Mouse (Mus musculus) brown adipose tissue, adult 24 weeks (tissue): ENCODE measurements around the gene Stra6. TPM values are rescaled to one million over a fixed set of nuclear protein-coding genes. Genes with fewer than 3 reads are reported as not detected.

Source experiments
- H3K27ac ChIP-seq: fragments of 200-500 bp; replicated peaks from 2 replicates; pipeline ENCODE4 v1.5.1; 2012; ENCODE audit warnings: low read depth, mild to moderate bottlenecking, low read length
- H3K4me1 ChIP-seq: fragments of 200-500 bp; 2 replicates; pipeline ENCODE4 v1.6.1; 2012; ENCODE audit warnings: low read length, mixed read lengths; ENCODE audit not compliant: control insufficient read depth, insufficient read depth, insufficient read length
- H3K4me3 ChIP-seq: fragments of 200-500 bp; 2 replicates; pipeline ENCODE4 v1.5.1; 2012; ENCODE audit warnings: low read depth, mild to moderate bottlenecking, low read length, moderate library complexity; ENCODE audit not compliant: insufficient read depth
- polyA plus RNA-seq: library from polyadenylated mRNA; stranded (reverse); fragments of >200 nt; gene quantifications from 2 replicates; pipeline ENCODE4 v1.2.4, GENCODE M21; 2012; ENCODE audit not compliant: missing spikeins, insufficient read depth, insufficient read length

The Stra6 gene
- polyA plus RNA-seq, 1 experiment, result not detected

DNA sequence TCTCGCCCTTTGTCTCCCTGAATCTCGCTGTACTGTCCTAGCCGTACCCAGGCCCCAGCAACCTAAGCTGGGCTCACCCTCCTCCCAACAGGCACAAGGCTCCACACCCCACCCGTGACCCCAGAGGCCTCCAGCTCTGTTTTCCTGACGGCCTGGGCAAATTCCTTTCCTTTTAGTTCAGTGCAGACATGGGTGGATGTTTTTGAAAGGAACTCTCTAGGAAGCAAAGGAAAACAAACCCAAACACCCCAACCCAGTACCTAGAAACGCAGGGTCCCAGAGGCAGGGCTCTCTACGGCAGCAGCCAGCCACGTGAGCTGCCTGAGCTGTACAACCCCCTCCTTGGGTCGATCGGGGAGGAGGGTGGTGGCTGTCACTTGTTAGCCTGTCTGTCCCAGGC is 21.2 kb upstream of the Stra6 start:
- Histone ChIP-seq H3K4me3 (no peak overlapping the region), H3K27ac (no peak overlapping the region)

DNA sequence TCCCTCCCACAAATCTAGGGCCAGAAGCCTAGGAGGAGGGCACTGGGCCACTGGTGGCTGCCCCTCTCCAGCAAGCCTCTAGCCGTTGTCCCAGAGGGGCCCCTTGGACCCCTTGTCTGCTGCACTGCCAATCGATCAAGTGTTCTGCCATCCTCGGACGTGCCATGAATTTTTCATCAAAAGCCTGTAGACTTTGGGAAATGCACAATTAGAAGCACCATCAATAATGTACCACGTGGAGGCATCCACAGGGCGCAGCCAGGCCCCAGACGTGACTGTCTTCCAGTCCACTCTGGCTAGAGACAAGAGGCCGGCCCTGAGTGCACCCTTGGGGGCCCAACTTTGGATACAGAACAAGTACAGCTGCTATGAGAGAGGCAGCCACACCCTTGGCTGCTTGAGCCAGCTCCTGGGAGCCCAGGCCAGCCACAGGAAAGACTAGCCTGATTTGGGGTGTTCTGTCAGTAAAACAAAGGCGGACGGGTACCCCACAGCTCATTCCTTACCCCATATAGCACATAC is 20.0 kb upstream of the Stra6 start:
- no peak overlapping the region for H3K27ac ChIP-seq
- no peaks in the 10 kb centered on the region for H3K4me1 ChIP-seq
- H3K4me3 ChIP-seq, result no peak overlapping the region

More for the DNA sequence above, 21.2 kb upstream of the Stra6 start:
- no peaks in the 10 kb centered on the region for H3K4me1 ChIP-seq

DNA sequence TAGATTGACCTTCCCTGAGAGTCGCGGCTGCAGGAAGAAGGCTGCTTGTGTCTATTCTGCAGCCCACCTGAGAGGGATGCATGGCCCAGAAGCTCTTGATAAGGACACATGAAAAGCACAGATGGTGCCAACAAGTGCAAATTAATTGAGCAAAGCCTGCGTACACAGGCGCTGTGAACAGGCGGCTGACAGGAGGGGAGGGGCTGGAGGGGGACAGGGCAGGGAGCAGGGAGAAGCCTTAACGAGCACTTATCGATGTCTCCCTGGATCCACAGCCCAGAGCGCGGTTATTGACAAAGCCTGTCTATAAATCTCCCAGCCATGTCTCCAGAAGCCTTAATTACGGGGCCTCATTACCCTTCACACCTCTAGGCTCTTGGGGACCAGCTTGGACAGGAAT is 18.8 kb upstream of the Stra6 start:
- Histone ChIP-seq H3K27ac (no peak overlapping the region), H3K4me3 (no peak overlapping the region), H3K4me1 (no peaks in the 10 kb centered on the region)

DNA sequence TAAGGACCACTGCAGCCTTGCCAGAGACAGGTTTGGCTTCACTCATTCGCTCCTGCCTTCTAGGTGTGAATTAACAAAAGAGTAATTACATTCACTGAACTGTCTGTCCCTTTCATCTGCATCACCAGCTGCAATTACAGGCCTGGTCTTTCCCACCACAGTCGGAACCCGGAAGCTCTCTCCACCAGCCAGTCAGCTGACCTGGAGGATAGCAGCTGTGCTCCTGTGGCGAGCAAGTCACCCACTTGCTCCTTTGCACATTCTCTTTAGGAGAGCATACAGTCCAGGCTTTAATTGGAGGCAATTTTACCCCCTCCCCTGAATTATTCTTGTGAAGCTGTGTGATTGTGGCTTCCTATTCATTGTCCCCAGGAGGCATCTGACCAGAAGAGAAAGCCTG is 17.9 kb upstream of the Stra6 start:
- no peaks in the 10 kb centered on the region for H3K4me1 ChIP-seq
- no peak overlapping the region for H3K4me3 ChIP-seq
- no peak overlapping the region for H3K27ac ChIP-seq

DNA sequence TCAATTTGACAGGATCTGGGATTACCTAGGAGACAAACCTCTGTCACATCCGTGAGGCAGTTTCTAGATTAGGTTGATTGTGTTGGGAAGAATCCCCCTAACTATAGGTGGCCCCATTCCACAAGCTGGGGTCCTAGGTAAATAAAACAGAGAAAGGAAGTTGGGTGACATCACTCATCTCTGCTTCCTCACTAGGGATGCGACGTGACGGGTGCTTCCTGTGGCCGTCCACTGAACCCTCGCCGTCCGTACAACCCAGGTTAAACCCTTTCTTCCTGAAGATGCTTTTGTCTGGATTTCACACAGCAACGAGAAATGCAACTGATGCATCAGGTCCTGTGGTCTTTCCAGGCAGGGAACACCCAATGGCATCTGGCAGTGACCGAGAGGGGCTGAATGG is 16.5 kb upstream of the Stra6 start:
- no peak overlapping the region for H3K4me3 ChIP-seq
- no peak overlapping the region for H3K27ac ChIP-seq
- no peaks in the 10 kb centered on the region for H3K4me1 ChIP-seq

DNA sequence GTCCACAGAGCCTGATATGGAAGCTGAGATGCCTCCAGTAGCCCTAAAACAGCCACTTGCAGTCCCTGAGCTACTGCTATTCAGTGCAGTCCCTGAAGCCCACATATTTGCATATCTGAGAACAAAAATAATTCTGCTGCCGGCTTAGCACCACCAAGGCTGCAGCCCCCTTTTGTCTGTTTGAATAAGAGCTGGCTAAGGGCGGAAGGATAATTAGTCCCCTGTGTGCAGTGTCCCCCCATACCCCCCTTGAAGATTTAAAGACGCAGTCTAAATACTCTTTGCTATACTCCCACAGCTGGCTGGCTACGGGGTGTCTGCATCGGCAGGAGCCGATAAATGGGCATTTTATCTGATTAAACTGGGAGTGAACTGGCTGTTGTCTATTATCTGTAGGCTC is 15.0 kb upstream of the Stra6 start:
- H3K27ac ChIP-seq, result no peak overlapping the region
- H3K4me3 ChIP-seq, result no peak overlapping the region
- no peaks in the 10 kb centered on the region for H3K4me1 ChIP-seq

DNA sequence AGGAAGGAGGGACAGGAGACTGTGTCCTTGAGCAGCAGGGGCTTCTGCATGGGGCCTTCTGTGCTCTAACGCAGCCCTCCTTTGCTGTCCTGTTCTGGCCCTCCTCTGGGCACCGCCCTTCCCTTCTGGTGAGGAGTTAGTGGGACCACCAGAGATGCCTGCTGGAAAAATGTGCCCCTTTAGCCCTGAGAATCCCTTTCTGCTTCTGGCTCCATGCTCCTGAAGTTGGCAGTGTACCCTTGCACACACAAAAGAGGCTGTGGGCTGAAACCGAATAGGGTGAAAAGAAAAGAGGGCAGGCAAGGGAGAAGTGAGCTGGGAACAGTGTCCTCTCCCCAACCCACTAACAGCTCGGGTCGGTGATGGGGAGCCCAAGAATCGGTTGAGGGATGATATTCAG is 14.4 kb upstream of the Stra6 start:
- Histone ChIP-seq H3K27ac (no peak overlapping the region), H3K4me1 (no peaks in the 10 kb centered on the region), H3K4me3 (no peak overlapping the region)

DNA sequence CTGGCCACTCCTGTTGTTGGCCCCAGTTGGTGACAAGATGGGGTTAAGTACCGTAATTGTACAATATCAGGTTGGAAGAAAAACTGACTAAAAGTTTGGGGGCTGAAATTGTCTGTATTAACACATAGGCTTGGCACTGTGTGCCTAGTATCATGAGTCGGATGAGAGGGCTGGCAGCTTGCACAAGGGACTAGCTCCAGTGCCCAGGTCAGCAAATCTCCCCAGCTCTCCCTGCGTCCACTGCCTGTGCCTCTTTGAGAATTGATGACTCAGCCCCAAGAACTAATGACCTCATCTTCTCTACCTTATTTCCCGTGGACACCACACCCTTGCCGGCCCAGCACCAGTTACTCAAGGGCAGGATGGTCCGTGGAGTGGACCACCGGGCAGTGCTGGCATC is 13.7 kb upstream of the Stra6 start:
- H3K27ac ChIP-seq, result no peak overlapping the region
- no peak overlapping the region for H3K4me3 ChIP-seq
- H3K4me1 ChIP-seq, result no peaks in the 10 kb centered on the region

DNA sequence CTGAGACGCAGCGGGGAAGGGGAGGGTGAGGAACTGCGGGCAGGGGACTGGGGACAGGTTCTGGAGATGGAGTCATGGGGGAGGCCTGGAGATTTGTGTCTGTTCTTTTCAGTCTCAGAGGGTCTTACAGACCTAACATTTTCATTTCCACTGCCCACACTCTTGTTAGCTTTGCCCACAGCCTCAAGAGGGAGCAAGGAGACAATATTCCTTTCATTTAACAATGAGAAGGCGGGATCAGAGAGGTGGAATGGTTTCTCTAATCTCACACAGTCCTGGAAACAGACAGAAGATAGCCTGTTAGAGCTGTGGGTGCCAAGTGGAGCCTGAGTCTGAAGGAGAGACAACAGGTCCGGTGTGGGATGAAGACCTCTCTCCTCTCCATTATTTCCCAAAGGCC is 11.7 kb upstream of the Stra6 start:
- Histone ChIP-seq H3K27ac (no peak overlapping the region), H3K4me1 (no peaks in the 10 kb centered on the region), H3K4me3 (no peak overlapping the region)

DNA sequence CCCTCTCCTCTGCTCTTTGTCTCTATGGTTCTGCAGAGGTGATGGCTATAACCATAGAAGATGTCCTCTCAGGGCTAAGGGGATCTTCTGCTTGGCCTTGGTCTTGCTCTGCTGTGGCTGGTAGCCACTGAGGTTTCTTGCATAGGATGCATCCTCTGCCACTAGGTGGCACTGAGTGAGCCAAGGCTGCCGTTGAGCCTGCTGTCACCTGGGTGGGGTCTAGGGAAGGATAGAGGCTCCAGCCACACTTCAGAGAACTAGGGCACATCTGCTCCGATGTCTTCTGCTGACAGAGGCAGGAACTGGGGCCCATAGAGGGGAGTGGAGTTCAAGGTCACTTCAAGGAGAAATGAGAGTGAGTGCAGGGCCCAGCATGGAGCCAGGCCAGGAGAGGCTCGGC is 10.5 kb upstream of the Stra6 start:
- Histone ChIP-seq H3K4me3 (no peak overlapping the region), H3K4me1 (no peaks in the 10 kb centered on the region), H3K27ac (no peak overlapping the region)

DNA sequence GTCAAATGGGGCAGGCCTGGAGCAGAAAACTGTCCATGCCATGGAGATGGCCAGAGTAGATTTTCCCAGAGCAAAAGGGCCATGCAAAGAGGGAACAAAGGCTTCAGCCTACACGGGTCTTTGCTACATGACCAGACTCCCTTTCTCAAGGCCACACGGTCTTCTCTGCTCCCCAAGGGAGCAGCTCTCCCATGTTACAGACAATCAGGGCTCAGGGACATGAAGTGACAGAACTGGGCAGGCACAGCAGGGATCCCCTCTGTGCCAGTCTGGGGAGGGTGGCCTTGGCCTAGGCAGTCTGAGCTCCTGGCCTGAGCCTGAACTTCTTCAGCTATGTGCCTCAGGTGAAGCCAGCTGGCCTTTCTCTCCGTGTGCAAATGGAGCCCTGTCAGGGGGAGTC is 10.0 kb upstream of the Stra6 start:
- Histone ChIP-seq H3K4me1 (no peaks in the 10 kb centered on the region), H3K4me3 (no peak overlapping the region), H3K27ac (no peak overlapping the region)

DNA sequence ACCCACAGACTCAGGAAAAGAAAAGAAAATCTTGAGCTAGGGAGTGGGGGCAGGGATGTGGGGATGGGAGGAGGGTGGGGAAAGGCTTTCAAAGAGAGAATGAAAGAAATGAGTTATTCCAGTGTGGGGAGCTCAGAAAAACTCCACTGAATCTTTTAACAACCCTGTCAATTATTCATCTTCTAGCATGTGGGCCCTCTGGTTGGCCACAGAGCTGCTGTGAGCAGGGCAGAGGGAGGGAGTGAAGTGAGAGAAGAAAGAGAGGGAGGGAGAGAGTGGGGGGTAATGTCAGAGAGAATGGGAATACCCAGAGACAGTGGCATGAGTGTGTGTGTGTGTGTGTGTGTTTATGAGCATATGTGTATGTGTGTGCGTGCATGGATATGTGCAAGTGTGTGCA is 9.6 kb upstream of the Stra6 start:
- Histone ChIP-seq H3K4me1 (no peaks in the 10 kb centered on the region), H3K27ac (no peak overlapping the region), H3K4me3 (no peak overlapping the region)

DNA sequence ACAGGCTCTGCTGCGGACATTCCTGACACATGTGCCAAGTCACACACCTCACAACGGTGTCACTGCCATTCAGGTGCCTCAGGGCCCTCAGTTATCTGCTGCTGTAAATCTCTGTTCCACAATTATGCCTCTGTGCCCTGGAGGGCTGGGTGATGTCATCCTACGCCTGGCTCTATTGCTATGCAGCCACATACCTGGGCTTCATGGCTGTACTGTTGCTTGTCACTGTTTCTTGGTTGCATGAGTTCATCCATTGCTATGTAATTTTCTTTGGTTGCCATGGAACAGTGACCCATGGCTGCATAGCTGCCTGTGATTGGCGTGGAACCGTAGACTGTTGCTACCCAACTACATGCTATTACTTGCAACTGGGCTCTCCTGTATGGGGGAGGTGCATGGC is 7.9 kb upstream of the Stra6 start:
- no peaks in the 10 kb centered on the region for H3K4me1 ChIP-seq
- H3K27ac ChIP-seq, result no peak overlapping the region
- H3K4me3 ChIP-seq, result no peak overlapping the region

DNA sequence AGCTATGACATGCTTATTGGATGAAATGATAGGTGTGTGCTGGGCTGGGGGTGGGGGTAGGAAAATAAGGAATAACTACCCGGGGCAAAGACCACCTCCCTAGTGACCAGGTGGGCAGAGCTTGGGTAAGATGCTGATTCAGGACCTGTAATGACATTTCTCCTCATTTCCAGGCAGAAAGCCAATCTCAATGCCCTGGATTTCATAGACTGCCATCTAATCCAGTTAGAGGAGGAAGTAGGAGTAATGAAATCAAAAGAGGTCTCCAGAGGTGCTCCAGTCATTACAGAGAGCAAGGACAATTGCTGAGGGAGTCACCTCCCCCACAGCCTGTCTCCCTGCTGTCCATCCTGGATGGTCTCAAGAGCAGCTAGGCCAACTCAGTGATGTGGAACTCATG is 3.7 kb upstream of the Stra6 start:
- no peak overlapping the region for H3K27ac ChIP-seq
- H3K4me3 ChIP-seq, result no peak overlapping the region
- no peaks in the 10 kb centered on the region for H3K4me1 ChIP-seq

DNA sequence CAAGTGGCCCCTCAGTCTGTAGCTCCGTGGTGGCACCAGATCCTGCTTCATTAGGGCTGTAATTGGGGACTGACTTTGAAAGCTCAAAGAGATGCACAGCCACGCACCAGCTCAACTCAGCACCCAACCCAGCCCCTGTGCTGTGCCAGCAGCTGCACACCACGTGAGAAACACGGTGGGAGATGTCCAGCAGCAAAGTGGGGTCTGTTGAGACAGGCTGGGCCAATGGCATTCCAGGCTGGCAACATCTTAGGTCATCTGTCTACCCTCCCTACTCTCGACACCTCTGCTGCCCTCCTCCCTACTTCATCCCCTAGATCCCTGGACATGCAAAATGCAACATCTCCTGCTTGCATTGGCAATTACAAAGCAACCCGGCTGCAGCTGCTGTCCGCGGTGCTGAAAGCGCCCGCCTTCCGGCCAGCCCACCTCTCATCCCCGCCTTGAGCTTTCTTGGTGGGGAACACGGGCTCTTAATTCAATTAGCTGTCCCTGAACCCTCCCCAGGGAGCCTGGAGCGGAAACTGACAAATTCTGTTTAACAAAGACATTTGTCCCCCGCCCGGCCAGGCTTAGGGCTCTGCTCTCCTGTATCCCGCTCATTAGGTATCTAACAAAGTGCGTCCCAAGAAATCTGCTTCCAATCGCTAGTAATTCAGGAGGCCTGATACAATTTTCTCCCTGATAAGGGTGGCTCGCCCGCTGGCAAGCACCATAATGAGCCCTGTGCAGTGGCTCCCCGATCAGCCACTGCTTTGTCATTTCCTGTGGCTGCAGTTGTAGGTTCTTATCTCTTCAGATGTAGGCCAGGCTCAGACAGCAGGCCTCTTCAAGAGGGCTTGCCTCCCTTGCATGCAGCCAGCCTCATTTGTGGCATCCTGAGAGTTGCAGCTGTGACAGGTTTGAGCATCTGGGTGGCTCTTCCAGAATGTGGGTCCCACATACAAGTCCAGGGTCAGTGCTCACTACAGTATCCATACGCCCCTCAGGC is 2.6 kb upstream of the Stra6 start:
- H3K4me3 ChIP-seq, result no peak overlapping the region
- no peaks in the 10 kb centered on the region for H3K4me1 ChIP-seq
- H3K27ac ChIP-seq, result no peak overlapping the region

DNA sequence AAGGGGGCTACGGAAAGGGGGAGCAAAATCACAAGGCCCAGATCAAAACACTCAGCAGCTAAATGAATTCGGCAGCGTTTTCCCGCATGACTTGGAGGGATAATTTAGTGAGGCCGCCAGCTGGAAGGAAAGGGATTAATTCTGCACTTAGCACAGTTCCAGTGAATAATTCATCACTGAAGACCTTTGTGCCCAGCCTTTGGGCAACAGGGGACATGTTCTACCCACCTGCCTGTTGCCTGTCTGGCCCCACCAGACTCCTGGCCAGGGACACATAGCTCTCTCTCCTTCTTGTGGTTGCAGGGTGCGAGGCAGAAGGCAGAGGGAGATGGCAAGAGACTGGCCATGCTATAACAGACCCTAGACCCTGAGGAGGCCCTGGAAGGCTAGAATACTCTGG is 1.9 kb downstream of the Stra6 start:
- Histone ChIP-seq H3K4me1 (no peaks in the 10 kb centered on the region; the same call in 1 of the 2 replicates), H3K27ac (no peak overlapping the region), H3K4me3 (no peak overlapping the region)
